Mouse (Mus musculus) T-helper 2 cell (primary cell): ENCODE measurements around the gene Olfr576.

Experiments used
- in situ Hi-C: fragments of 300-600 bp; cut with MboI, MseI; formaldehyde crosslinking; loops from one replicate; pipeline ENCODE4 v1.15.1; 2025; ENCODE audit warnings: high pct_unique_total_duplicates

The Olfr576 gene

GRCm38 (mm10) chr7:102962360-102962759 lies at the start of gene Olfr576:
TSS of gene Olfr576 (plus strand) at chr7:102962660.
- in situ Hi-C loops: no loop called here

DNA sequence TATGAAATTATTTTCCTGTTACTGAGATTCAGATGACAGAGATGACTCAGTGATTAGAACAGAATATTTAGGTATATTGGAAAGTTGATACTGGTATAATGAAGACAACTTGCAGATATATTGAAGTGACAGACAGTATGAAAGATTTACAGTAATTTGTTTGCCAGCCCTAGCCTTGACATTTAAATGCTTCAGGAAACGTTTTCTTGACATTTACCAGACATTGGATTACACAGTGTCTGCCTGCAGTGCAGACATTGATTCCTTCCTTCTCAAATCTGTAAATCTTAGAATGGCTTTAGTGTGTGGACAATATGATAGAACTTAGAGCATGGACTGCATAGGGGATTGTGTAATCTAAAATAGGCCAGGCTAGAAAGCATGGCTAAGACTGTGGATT lies 47.2 kb upstream of the Olfr576 start:
- in situ Hi-C loops: loop anchor here (5.0 to 10.0 kb wide), 2 partner anchors 250 to 408 kb away; partner anchors contain the start of gene Olfr556

- in situ Hi-C loops: loop anchor here (5.0 to 10.0 kb wide), 2 partner anchors 252 to 409 kb away; partner anchors contain the start of gene Olfr556
Observed at GRCm38 (mm10) chr7:102916405-102916804, 46.1 kb upstream of the Olfr576 start.

DNA sequence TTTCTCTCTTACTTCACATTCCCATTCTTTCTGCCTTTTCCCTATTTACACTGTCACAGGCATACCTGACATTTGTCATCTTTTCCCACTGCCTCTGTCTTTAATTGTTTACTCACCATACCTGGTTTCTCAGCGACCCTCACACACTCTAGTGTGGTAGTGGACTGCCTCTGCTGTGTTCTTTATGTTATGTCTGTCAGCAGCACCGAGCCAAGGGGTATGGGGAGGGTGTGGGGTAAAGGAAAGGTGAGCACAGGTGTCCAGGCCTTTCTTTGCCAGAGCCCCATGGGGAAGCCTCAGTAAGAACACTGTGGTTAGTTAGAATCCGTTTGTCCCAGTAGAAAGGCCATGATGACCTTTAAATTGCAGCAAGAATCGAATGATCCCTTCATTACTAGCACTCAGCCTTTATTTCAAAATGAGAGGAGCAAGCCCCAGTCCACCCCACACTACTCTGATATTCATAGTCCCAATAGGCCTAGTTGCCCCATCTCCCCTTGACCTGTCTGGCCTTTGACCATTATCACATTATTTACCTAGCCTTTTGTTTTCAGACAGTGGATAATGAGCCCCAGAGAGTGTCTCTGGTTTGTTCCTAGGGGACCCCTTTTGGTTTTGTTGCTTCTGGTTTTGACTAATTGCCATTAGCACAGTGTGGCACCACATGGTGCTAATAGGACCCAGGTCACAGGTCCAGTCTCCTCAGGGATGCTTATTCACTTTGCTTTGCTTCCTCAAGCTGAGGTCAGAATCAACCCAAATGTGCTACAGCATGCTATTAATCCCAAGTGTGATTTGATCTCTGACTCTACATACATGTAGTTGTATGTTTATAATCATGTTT lies 45.2 kb upstream of the Olfr576 start, which contains the start of gene Olfr571:
Olfr571 (minus strand) TSS at position 505 of the 844 bp plus-strand sequence.
- in situ Hi-C loops: loop anchor here (5.0 to 10.0 kb wide), 2 partner anchors 252 to 410 kb away; partner anchors contain the start of gene Olfr556

GRCm38 (mm10) chr7:102919632-102920031 lies 42.8 kb upstream of the Olfr576 start:
- in situ Hi-C loops: loop anchor here (5.0 to 10.0 kb wide), 2 partner anchors 255 to 412 kb away; partner anchors contain the start of gene Olfr556

DNA sequence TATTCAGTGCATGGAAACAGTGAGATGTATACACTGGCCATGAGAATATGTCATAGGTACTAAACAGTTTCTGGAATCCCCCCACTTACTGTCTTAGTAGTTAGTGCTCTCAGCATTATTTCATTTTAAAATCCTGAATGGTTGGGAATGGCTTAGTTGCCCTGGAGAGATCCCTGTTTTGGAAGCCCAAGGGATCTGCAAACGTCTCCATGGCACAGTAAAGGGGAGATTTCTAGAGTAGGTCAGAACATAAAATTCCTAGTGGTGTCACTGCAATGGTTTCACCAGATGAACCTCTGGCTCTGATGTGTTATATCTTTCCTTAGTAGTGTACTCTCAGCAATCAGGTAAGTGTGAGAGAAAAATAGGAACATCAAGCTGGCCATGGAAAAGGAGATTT lies 38.4 kb upstream of the Olfr576 start, which contains the start of gene Olfr572:
Olfr572 (plus strand) TSS at position 301 of the 400 bp plus-strand sequence.
- in situ Hi-C loops: no loop called here

DNA sequence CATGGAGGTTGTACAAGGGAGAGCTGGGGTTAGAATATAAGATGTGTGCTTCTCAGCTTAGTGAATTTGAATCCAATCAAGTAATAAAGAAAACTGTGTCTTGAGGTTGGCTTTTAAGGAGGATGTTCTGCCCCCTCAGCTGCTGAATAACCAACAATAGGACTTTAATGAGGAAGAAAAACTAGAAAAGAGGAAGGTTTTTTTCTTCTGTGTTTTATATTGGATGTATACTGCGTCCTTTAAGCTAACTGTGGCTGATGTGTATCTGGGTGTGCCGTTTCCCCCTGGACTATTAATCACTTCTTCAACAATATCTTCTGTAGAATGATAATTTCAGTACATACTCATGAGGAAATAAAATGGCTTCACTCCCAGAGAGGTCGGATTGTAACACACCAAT lies 35.4 kb upstream of the Olfr576 start:
- in situ Hi-C loops: no loop called here

DNA sequence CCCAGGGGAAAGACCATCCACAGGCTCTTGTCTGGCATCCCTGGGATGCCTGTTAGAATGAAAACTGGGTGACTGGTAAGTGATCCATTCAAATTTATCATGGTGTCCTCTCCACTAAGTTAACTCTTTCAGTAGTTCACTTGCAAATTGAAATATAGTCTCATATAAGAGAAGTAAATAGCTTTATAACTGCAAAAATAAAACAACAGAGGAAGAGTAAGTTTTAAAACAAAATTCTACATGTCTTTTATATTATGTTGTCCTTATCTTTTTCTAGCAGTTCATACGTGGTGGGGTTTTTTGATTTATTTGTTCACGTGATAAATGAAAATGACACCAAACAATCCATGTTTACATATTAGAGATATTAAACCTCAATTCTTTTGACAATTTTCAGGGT lies 20.0 kb upstream of the Olfr576 start, which contains the start of gene Olfr573-ps1:
Olfr573-ps1 (minus strand) TSS at position 101 of the 400 bp plus-strand sequence.
- in situ Hi-C loops: loop anchor here (10.0 kb wide), 1 partner anchor 1572 kb away; no protein-coding TSS in a partner anchor

DNA sequence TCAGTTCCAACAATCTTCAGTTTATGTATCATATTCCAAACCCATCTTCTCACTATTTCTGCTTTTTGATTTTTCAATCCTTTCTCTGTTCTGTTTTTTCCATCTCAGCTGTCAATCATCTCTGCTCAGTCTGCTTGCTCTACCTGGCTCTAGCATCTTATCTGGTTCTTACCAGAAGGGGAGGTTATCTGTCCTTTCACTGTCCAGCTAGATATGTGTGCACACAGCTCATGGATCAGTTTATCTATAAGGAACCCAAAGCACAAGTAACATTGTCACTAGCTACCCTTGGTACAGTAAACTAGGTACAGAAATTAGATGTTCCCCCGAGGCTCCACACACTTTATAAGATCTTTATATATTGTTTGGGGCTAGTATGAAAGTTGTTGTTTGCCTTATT lies 19.0 kb upstream of the Olfr576 start:
- in situ Hi-C loops: loop anchor here (10.0 kb wide), 1 partner anchor 1571 kb away; no protein-coding TSS in a partner anchor

DNA sequence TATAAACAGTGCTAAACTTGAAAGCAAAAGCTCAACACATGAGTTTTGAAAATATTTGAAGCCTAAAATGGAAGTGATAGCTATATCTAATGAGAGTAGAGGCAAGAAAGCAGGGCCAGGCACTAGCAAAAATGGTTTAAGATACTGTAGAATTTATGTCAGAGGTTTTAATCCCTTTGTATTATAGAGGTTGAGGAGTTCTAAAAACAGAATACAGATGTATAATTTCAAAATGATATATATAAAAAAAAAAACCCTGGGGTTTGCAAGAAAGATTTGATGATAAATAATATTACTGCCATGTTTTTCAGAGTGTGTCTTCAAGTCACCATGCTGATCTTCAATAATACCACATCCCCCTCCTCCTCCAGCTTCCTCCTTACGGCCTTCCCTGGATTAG lies 14.3 kb upstream of the Olfr576 start, which contains the start of gene Olfr574:
Olfr574 (plus strand) TSS at position 301 of the 400 bp plus-strand sequence.
- in situ Hi-C loops: loop anchor here (10.0 kb wide), 1 partner anchor 1567 kb away; no protein-coding TSS in a partner anchor

DNA sequence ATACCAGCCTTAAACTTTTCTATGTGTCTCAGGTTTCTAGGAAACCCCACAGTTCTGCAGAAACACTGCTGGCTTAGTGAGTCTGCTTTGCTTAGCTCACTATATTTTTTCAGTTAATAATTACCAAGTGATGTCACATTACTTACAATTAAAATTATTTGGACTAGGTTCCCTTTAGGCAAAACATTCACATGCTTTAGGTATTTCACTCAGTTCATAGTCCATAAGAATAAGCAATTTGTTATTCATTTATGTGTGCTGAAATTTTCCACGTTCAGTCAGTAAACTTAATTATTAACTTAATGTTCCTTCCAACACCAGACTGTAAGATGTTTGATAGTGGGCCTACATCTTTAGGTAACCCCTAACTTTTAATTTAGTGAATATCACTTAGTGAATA lies 11.7 kb upstream of the Olfr576 start:
- in situ Hi-C loops: no loop called here

GRCm38 (mm10) chr7:102958137-102958536 lies 4.3 kb upstream of the Olfr576 start:
- in situ Hi-C loops: no loop called here

DNA sequence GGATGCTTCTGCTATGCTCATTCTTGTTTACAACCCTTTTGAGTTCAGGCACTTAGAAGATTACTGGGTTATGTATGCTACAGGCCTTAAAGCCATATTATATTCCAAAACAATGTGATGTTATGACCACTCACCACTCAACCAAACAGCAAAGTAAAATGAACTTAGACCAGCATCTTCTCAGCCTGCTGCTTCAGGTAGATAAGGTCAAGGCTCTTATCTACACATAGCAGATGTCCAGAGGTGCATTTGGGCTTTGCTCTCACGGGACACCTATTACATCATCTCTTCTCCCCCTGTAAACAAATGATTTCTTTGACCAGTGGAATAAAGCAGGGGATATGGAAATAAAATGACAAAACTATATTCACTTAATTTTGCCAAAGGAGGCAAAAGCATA lies 3.9 kb upstream of the Olfr576 start, which contains the start of gene Olfr575:
Olfr575 (minus strand) TSS at position 183 of the 400 bp plus-strand sequence.
- in situ Hi-C loops: no loop called here

DNA sequence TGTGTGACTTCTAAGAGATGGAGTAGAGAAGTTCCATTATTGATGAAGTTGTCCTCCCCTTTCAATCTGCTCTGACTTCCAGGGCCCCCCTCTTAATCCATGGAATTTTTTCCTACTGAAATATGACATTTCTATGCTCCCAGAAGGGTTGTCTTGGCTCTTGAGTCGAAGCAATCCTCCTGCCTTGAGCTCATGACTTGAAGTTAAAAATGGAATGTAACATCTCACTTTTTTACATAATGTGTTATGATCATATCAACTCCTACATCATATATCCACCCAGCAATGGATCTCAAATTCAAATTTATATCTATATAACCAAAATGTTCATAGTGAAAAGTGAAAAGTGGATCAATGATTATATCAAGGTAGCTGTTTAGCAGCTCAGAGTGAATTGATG lies 11.9 kb downstream of the Olfr576 start:
- in situ Hi-C loops: no loop called here

GRCm38 (mm10) chr7:102975843-102976242 lies 13.4 kb downstream of the Olfr576 start, which contains the start of gene Olfr577:
TSS of gene Olfr577 (minus strand) at chr7:102975943.
- in situ Hi-C loops: no loop called here

- in situ Hi-C loops: no loop called here
Observed at GRCm38 (mm10) chr7:102989224-102989623, 26.8 kb downstream of the Olfr576 start, which contains the start of gene Olfr578. TSS of gene Olfr578 (minus strand) at chr7:102989324.
